Mouse (Mus musculus) cerebellum, postnatal 14 days (tissue): ENCODE data around the gene Rbm18.
A peak's percentile ranks its signal among the peaks of the same experiment; 100 is the strongest.
"Not testable (repeated sequence)": the region's sequence is repeated elsewhere in the genome, so short reads cannot be mapped to it uniquely, and the experiment has no call there.

ENCODE experiments used
- DNase-seq, 2 experiments: peaks; one replicate each; pipeline ENCODE4 v3.0.0; 2021; ENCODE audit warnings: mixed read lengths in 2 of 2

Gene Rbm18

GRCm38 (mm10) chr2:36136300-36136941 is at the start of gene Rbm18, which contains the start of gene Mrrf:
Gene Rbm18 (minus strand): TSS chr2:36136773.
Gene Mrrf (plus strand): TSS chr2:36136389.
- DNase-seq: peak; percentile 94 to 97

- peak in 1 of 2 experiments; percentile 13 for DNase-seq
These were observed 48.3 kb upstream of the Rbm18 start for GRCm38 (mm10) chr2:36184876-36185275.

GRCm38 (mm10) chr2:36184192-36184591 is 47.6 kb upstream of the Rbm18 start:
- no peak for DNase-seq

- peak; percentile 13 to 26 for DNase-seq
These were observed 46.7 kb upstream of the Rbm18 start for GRCm38 (mm10) chr2:36183278-36183677.

GRCm38 (mm10) chr2:36181587-36182368 is 45.2 kb upstream of the Rbm18 start:
- DNase-seq: not testable (repeated sequence)

- DNase-seq: no peak
These were observed 42.9 kb upstream of the Rbm18 start for GRCm38 (mm10) chr2:36179487-36179886.

GRCm38 (mm10) chr2:36172574-36172973 is 36.0 kb upstream of the Rbm18 start:
- no peak for DNase-seq

GRCm38 (mm10) chr2:36172136-36172535 is 35.6 kb upstream of the Rbm18 start:
- no peak for DNase-seq

- DNase-seq: no peak
These were observed 32.6 kb upstream of the Rbm18 start for GRCm38 (mm10) chr2:36169176-36169575.

- DNase-seq: no peak
These were observed 31.5 kb upstream of the Rbm18 start for GRCm38 (mm10) chr2:36167990-36168618.

- DNase-seq: no peak
These were observed 22.8 kb upstream of the Rbm18 start for GRCm38 (mm10) chr2:36159336-36159735.

GRCm38 (mm10) chr2:36157461-36157860 is 20.9 kb upstream of the Rbm18 start:
- no peak for DNase-seq

- DNase-seq: not testable (repeated sequence)
These were observed 15.8 kb upstream of the Rbm18 start for GRCm38 (mm10) chr2:36152401-36152800.

GRCm38 (mm10) chr2:36148876-36149365 is 12.3 kb upstream of the Rbm18 start:
- DNase-seq: no peak

GRCm38 (mm10) chr2:36139096-36139495 is 2.5 kb upstream of the Rbm18 start:
- DNase-seq: no peak

GRCm38 (mm10) chr2:36135887-36136286 is 686 bp downstream of the Rbm18 start:
- no peak for DNase-seq

- no peak for DNase-seq
These were observed 7.5 kb downstream of the Rbm18 start for GRCm38 (mm10) chr2:36129051-36129450.

- DNase-seq: no peak
These were observed 8.6 kb downstream of the Rbm18 start for GRCm38 (mm10) chr2:36127973-36128372.

GRCm38 (mm10) chr2:36126795-36127429 is 9.7 kb downstream of the Rbm18 start:
- DNase-seq: no peak

GRCm38 (mm10) chr2:36112632-36113031 is 23.9 kb downstream of the Rbm18 start:
- no peak for DNase-seq

GRCm38 (mm10) chr2:36108615-36109014 is 28.0 kb downstream of the Rbm18 start:
- DNase-seq: no peak

GRCm38 (mm10) chr2:36104956-36105741 is 31.4 kb downstream of the Rbm18 start, which contains the start of gene Lhx6:
Gene Lhx6 (minus strand): TSS chr2:36105408.
- DNase-seq: peak in 1 of 2 experiments; percentile 11
